Mouse (Mus musculus): Measurements from ENCODE around the gene Gm37240. TPM values are rescaled to one million over a fixed set of nuclear protein-coding genes. Genes with fewer than 3 reads are reported as not detected.

Gene Gm37240
- polyA plus RNA-seq, 1 experiment from 2014 or later: 11.4 TPM

- WGBS: 86% methylated on average over 6 of the region's 6 CpGs
- ATAC-seq (ENCODE audit: insufficient read depth, low FRiP score): no peak
Measured at GRCm38 (mm10) chr3:85391756-85392155, 495.6 kb downstream of the Gm37240 start.

DNA sequence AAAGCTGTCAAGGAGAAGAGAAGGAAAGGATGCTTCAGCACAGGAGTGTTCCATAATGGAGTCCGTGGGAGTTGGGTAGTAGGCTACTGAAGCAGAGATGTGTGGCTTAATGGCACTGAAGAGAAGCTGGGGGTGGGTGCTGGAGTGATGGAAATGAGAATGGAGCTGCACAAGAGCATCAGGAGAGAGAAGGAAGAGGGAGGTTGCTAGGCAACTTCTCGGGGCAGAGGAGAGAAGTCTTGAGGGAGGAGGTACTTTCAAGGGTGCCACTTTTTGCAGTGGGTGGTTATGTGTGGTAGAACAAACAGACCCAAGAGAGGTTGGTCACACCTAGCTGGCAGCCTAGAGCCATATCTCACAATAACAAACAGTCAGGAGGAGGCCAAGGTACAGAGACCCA lies 496.2 kb downstream of the Gm37240 start:
- ATAC-seq (ENCODE audit: insufficient read depth, low FRiP score): no peak
- no peak overlapping the region for H3K27ac ChIP-seq (ENCODE audit: low read length)
- 75% methylated on average over 2 of the region's 2 CpGs for WGBS

More at GRCm38 (mm10) chr3:85391756-85392155, 495.6 kb downstream of the Gm37240 start:
- Histone ChIP-seq H3K4me2 (ENCODE audit: low read depth, low read length) (no peak overlapping the region), H3K4me3 (replicated peaks; ENCODE audit: low read length) (no peak overlapping the region), H3K36me3 (ENCODE audit: control insufficient read depth, insufficient read depth, low read length) (no peaks in the 10 kb centered on the region), H3K9ac (ENCODE audit: low read length) (no peak overlapping the region), H3K4me1 (ENCODE audit: control insufficient read depth, insufficient read depth, low read length) (no peaks in the 10 kb centered on the region), H3K27ac (ENCODE audit: low read length) (no peak overlapping the region), H3K27me3 (ENCODE audit: control insufficient read depth, insufficient read depth, low read length) (no peaks in the 10 kb centered on the region), H3K9me3 (replicated peaks; ENCODE audit: control insufficient read depth, low read length) (peaks cover 10% of the 10 kb centered on the region)

DNA sequence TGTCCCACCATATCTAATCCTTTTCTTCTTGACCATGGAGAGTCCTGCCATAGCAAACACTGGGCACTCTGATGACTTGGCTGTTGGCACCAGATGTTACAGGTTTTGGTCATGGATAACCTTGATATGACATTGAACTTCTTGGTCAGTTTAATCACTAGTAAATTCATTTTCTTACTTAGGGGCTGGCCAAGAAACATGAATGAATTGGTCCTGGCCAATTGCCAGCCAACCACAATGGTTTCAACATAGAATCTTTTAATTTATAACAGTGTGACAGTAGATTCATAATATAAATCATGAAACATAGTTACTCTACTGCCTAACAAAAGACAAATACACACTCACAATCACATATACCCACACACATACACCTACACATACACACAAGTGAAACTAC lies 501.9 kb downstream of the Gm37240 start:
- Histone ChIP-seq H3K9ac (ENCODE audit: low read length) (no peak overlapping the region), H3K36me3 (ENCODE audit: control insufficient read depth, insufficient read depth, low read length) (no peaks in the 10 kb centered on the region), H3K4me2 (ENCODE audit: low read depth, low read length) (no peak overlapping the region), H3K9me3 (replicated peaks; ENCODE audit: control insufficient read depth, low read length) (no peaks in the 10 kb centered on the region), H3K27me3 (ENCODE audit: control insufficient read depth, insufficient read depth, low read length) (no peaks in the 10 kb centered on the region), H3K27ac (ENCODE audit: low read length) (no peak overlapping the region), H3K4me1 (ENCODE audit: control insufficient read depth, insufficient read depth, low read length) (no peaks in the 10 kb centered on the region), H3K4me3 (replicated peaks; ENCODE audit: low read length) (no peak overlapping the region)
- no peak for ATAC-seq (ENCODE audit: insufficient read depth, low FRiP score)

More for the DNA sequence above, 496.2 kb downstream of the Gm37240 start:
- H3K9me3 ChIP-seq (replicated peaks; ENCODE audit: control insufficient read depth, low read length): peaks cover 9% of the 10 kb centered on the region
- H3K27me3 ChIP-seq (ENCODE audit: control insufficient read depth, insufficient read depth, low read length): no peaks in the 10 kb centered on the region
- H3K4me2 ChIP-seq (ENCODE audit: low read depth, low read length): no peak overlapping the region
- H3K4me3 ChIP-seq (replicated peaks; ENCODE audit: low read length): no peak overlapping the region
- no peaks in the 10 kb centered on the region for H3K36me3 ChIP-seq (ENCODE audit: control insufficient read depth, insufficient read depth, low read length)
- H3K9ac ChIP-seq (ENCODE audit: low read length): no peak overlapping the region
- no peaks in the 10 kb centered on the region for H3K4me1 ChIP-seq (ENCODE audit: control insufficient read depth, insufficient read depth, low read length)

GRCm38 (mm10) chr3:85383330-85383729 lies 504.0 kb downstream of the Gm37240 start:
- H3K9me3 ChIP-seq (replicated peaks; ENCODE audit: control insufficient read depth, low read length): no peaks in the 10 kb centered on the region
- no peaks in the 10 kb centered on the region for H3K27me3 ChIP-seq (ENCODE audit: control insufficient read depth, insufficient read depth, low read length)
- H3K9ac ChIP-seq (ENCODE audit: low read length): no peak overlapping the region
- no peak overlapping the region for H3K27ac ChIP-seq (ENCODE audit: low read length)
- no peaks in the 10 kb centered on the region for H3K36me3 ChIP-seq (ENCODE audit: control insufficient read depth, insufficient read depth, low read length)
- WGBS: 69% methylated on average over 3 of the region's 3 CpGs
- H3K4me3 ChIP-seq (replicated peaks; ENCODE audit: low read length): no peak overlapping the region
- H3K4me1 ChIP-seq (ENCODE audit: control insufficient read depth, insufficient read depth, low read length): no peaks in the 10 kb centered on the region
- no peak for ATAC-seq (ENCODE audit: insufficient read depth, low FRiP score)
- H3K4me2 ChIP-seq (ENCODE audit: low read depth, low read length): no peak overlapping the region

DNA sequence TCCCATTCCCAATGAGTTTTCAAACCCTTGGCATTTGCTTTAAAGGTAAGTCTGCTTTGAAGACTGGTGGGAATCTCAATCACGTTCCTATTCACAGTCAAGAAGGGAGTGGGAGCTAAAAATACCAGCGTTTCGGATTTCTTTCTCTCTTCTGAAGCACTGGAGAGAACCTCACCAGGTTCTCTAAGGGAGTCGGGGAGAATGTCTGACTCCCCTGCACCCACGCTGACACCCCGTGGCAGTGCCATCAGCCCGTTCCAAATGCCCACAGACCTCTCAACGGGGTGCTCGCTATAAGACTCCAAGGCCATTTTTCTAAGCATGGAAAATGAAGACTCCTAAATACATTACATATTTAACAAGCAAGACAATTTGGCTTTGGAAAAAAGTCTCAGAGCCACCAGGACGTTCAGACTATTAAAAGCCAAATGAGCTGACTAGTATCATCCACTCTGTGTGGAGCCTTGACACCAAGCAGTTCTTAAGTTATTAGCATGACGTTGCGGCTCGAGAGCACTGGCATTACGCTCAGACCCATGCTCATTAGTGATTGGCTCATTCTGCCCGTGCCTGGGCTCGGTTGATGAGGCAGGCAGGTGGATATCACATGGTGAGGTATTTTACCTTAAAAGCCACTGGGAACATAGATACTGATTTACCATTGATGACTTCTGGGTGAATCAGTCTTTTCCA lies 508.5 kb downstream of the Gm37240 start:
- Histone ChIP-seq H3K4me1 (ENCODE audit: control insufficient read depth, insufficient read depth, low read length) (no peaks in the 10 kb centered on the region), H3K9me3 (replicated peaks; ENCODE audit: control insufficient read depth, low read length) (no peaks in the 10 kb centered on the region; the same call in 1 of the 2 replicates), H3K9ac (ENCODE audit: low read length) (no peak overlapping the region), H3K4me3 (replicated peaks; ENCODE audit: low read length) (no peak overlapping the region), H3K36me3 (ENCODE audit: control insufficient read depth, insufficient read depth, low read length) (no peaks in the 10 kb centered on the region), H3K4me2 (ENCODE audit: low read depth, low read length) (no peak overlapping the region), H3K27me3 (ENCODE audit: control insufficient read depth, insufficient read depth, low read length) (no peaks in the 10 kb centered on the region), H3K27ac (ENCODE audit: low read length) (no peak overlapping the region)
- 67% methylated on average over 16 of the region's 16 CpGs for WGBS
- no peak for ATAC-seq (ENCODE audit: insufficient read depth, low FRiP score)

DNA sequence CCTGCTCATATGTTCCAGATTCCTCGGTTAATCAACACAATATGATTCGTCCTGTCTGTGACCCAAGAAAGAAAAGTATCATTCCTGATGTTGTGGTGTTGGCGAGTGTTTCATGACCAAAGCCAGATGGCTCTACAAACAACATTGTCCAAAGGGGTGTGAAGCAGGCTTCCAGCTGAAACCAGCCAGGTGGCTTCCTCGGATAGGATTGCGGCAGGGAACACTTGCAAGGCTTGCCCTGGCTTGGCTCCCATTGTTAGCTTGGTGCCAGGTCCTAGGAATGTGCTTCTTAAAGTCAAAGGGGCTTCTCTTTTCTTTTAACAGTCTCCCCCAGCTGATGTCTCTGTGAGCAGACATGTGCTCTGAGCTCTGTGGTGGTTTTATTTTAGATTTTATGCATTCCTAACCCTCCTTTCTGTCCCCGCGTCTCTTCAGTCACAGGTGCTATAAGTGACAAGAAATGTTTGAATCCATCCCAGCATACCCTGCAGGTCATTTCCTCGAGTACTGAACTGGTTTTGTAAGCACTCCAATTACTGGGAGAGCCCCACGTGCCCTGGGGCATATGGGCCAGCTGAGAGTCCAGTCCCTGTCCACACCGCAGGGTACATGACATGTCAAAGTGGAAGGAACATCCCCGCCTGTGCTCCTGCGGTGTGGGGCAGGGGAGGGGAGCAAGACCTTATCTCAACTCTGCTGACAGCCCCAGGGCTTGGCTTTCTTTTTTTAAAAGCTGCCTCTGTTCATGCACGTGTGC lies 509.2 kb downstream of the Gm37240 start:
- Histone ChIP-seq H3K4me1 (ENCODE audit: control insufficient read depth, insufficient read depth, low read length) (no peaks in the 10 kb centered on the region), H3K36me3 (ENCODE audit: control insufficient read depth, insufficient read depth, low read length) (no peaks in the 10 kb centered on the region), H3K9me3 (replicated peaks; ENCODE audit: control insufficient read depth, low read length) (no peaks in the 10 kb centered on the region; the same call in 1 of the 2 replicates), H3K4me2 (ENCODE audit: low read depth, low read length) (no peak overlapping the region), H3K27me3 (ENCODE audit: control insufficient read depth, insufficient read depth, low read length) (no peaks in the 10 kb centered on the region), H3K9ac (ENCODE audit: low read length) (no peak overlapping the region), H3K27ac (ENCODE audit: low read length) (no peak overlapping the region), H3K4me3 (replicated peaks; ENCODE audit: low read length) (no peak overlapping the region)
- ATAC-seq (ENCODE audit: insufficient read depth, low FRiP score): no peak
- WGBS: 49% methylated on average over 13 of the region's 13 CpGs

DNA sequence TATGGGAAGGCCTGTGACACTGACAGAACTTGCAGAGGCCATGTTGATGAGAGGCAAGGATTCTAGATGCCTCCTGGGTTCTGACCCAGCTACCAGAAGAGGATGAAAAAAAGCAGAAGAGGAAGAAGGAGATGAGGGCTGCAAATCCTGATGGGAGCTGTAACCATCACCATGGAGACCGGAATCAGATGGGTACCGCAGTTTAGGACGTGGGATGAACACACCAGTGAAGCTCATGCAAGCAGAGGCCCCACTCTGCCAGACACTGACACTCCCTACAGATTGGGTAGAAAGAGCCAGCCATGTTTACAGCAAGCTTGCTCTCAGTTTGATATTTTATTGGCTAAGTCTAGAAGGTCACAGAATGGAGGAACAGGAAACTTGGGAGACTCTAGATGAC lies 509.8 kb downstream of the Gm37240 start:
- H3K4me2 ChIP-seq (ENCODE audit: low read depth, low read length): no peak overlapping the region
- ATAC-seq (ENCODE audit: insufficient read depth, low FRiP score): no peak
- no peaks in the 10 kb centered on the region for H3K4me1 ChIP-seq (ENCODE audit: control insufficient read depth, insufficient read depth, low read length)
- no peak overlapping the region for H3K27ac ChIP-seq (ENCODE audit: low read length)
- H3K9ac ChIP-seq (ENCODE audit: low read length): no peak overlapping the region
- no peaks in the 10 kb centered on the region for H3K27me3 ChIP-seq (ENCODE audit: control insufficient read depth, insufficient read depth, low read length)
- no peaks in the 10 kb centered on the region; the same call in 1 of the 2 replicates for H3K9me3 ChIP-seq (replicated peaks; ENCODE audit: control insufficient read depth, low read length)
- H3K4me3 ChIP-seq (replicated peaks; ENCODE audit: low read length): no peak overlapping the region
- WGBS: 91% methylated on average over 3 of the region's 3 CpGs
- H3K36me3 ChIP-seq (ENCODE audit: control insufficient read depth, insufficient read depth, low read length): no peaks in the 10 kb centered on the region

- no peak for ATAC-seq (ENCODE audit: insufficient read depth, low FRiP score)
- Histone ChIP-seq H3K27me3 (ENCODE audit: control insufficient read depth, insufficient read depth, low read length) (no peaks in the 10 kb centered on the region), H3K27ac (ENCODE audit: low read length) (no peak overlapping the region), H3K4me1 (ENCODE audit: control insufficient read depth, insufficient read depth, low read length) (no peaks in the 10 kb centered on the region), H3K4me2 (ENCODE audit: low read depth, low read length) (no peak overlapping the region), H3K9ac (ENCODE audit: low read length) (no peak overlapping the region), H3K36me3 (ENCODE audit: control insufficient read depth, insufficient read depth, low read length) (no peaks in the 10 kb centered on the region), H3K9me3 (replicated peaks; ENCODE audit: control insufficient read depth, low read length) (no peaks in the 10 kb centered on the region; the same call in 1 of the 2 replicates), H3K4me3 (replicated peaks; ENCODE audit: low read length) (no peak overlapping the region)
- 47% methylated on average over 2 of the region's 2 CpGs for WGBS
Measured at GRCm38 (mm10) chr3:85376541-85376940, 510.8 kb downstream of the Gm37240 start.

GRCm38 (mm10) chr3:85373039-85373438 lies 514.3 kb downstream of the Gm37240 start:
- no peak overlapping the region for H3K9ac ChIP-seq (ENCODE audit: low read length)

More at GRCm38 (mm10) chr3:85373039-85373438, 514.3 kb downstream of the Gm37240 start:
- Histone ChIP-seq H3K27me3 (ENCODE audit: control insufficient read depth, insufficient read depth, low read length) (no peaks in the 10 kb centered on the region), H3K4me1 (ENCODE audit: control insufficient read depth, insufficient read depth, low read length) (no peaks in the 10 kb centered on the region), H3K4me3 (replicated peaks; ENCODE audit: low read length) (no peak overlapping the region), H3K27ac (ENCODE audit: low read length) (no peak overlapping the region), H3K9me3 (replicated peaks; ENCODE audit: control insufficient read depth, low read length) (no peaks in the 10 kb centered on the region; the same call in 1 of the 2 replicates), H3K36me3 (ENCODE audit: control insufficient read depth, insufficient read depth, low read length) (no peaks in the 10 kb centered on the region), H3K4me2 (ENCODE audit: low read depth, low read length) (no peak overlapping the region)
- ATAC-seq (ENCODE audit: insufficient read depth, low FRiP score): no peak
- 3% methylated on average over 3 of the region's 3 CpGs for WGBS
